Mouse (Mus musculus): ENCODE measurements around the gene Cx3cl1.

Gene Cx3cl1

GRCm38 (mm10) chr8:94771941-94772670 is at the start of gene Cx3cl1:
Gene Cx3cl1, plus strand, starts transcription at chr8:94772009.
- in situ Hi-C loops (cut with MboI, MseI) = no loop called here

GRCm38 (mm10) chr8:94725998-94726397 is 45.8 kb upstream of the Cx3cl1 start:
- in situ Hi-C loops (cut with MboI, MseI) = no loop called here

DNA sequence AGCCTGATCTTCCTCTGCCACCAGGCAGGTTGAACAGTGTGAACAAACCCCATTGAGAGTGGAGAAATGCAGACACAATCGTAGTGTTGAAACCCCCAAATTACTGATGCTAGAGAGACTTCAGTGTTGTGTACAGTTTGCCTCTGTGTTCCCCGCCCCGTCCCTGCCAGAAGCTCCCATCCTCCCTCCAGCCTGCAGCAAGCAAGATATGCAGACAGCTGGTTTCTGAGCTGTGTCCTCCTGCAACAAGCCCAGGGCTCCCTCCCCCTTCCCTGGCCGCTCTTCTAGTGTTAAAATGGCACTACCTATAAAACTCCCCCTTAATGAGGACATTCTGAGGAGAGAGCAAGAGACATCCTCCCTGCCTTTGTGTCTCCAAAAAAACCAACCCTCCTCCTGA is 42.5 kb upstream of the Cx3cl1 start:
- in situ Hi-C loops (cut with MboI, MseI) = no loop called here

GRCm38 (mm10) chr8:94733821-94734465 is 37.9 kb upstream of the Cx3cl1 start:
- in situ Hi-C loops (cut with MboI, MseI) = no loop called here

DNA sequence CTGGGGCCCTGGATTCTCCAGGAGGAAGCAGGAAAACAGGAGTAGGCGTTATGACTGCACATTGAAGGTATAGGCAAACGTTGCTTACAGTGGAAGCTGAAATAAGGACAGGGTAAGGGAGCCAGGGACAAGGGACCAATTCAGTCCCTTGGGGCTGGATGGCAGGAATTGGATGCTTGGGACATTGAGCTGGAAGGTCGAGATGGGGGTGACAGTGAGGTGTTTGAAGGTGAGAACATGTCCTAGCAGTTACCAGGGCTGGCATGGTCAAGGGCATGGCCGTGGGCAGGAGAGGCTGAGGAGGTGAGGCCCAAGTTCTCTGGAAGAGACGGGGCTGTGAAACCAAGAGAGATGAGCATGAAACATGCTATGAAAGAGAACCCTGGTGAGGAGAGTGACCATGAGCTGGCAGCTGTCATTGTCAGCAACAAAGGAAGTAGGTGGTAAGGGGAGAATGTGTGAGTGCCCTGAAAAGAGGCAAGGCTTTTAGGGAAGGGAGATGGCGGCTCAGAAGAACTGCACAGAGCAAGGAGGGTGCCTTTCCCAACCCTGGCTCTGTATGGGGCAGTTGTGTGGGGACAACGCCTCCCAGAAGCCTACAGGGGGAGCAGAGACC is 37.0 kb upstream of the Cx3cl1 start:
- in situ Hi-C loops (cut with MboI, MseI) = no loop called here

GRCm38 (mm10) chr8:94735426-94736094 is 36.2 kb upstream of the Cx3cl1 start:
- in situ Hi-C loops (cut with MboI, MseI) = no loop called here

GRCm38 (mm10) chr8:94739829-94740228 is 32.0 kb upstream of the Cx3cl1 start:
- in situ Hi-C loops (cut with MboI, MseI) = no loop called here

DNA sequence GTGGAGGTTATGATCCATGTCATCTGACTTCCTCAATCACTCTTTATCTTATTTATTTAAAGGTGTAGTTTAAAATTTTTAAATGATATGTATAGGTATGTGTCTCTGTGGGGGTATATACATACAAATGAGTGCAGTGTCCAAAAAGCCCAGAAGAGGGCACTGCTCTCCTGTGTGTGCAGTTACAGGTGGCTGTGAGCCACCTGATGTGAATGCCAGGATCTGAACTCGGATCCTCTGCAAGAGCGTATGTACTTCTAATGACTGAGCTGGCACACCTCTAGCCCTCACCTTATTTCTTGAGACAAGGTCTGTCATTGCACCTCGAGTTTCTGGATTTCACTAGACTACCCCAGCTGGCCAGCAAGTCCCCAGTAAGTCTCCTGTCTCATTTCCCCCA is 31.2 kb upstream of the Cx3cl1 start:
- in situ Hi-C loops (cut with MboI, MseI) = no loop called here

- in situ Hi-C loops (cut with MboI, MseI) = no loop called here
These were observed 30.1 kb upstream of the Cx3cl1 start for GRCm38 (mm10) chr8:94741726-94742125.

DNA sequence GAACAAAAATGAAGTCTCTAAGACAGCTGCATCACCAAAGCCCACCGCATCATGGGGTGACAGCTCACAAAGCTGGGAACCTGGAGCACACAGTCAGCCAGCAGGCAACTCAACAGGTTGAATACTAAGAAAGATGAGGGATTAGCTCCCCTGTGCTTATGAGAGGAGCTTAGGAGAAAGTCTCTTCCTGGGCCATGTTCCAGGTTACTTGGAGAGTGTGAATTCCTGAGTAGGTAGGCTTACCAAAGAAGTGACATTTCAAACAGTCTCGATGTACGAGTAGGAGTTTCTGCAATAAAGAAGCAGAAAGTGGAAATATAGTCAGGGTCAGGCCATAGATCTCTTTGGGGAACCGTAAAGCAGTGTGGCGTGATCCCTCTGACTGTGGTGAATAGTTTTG is 27.3 kb upstream of the Cx3cl1 start:
- in situ Hi-C loops (cut with MboI, MseI) = no loop called here

- in situ Hi-C loops (cut with MboI, MseI) = no loop called here
These were observed 26.8 kb upstream of the Cx3cl1 start for GRCm38 (mm10) chr8:94744972-94745371.

- in situ Hi-C loops (cut with MboI, MseI) = no loop called here
These were observed 26.2 kb upstream of the Cx3cl1 start, which contains the start of gene Ccl22 for GRCm38 (mm10) chr8:94745476-94746184. Gene Ccl22, plus strand, starts transcription at chr8:94745590.

GRCm38 (mm10) chr8:94746832-94747231 is 25.0 kb upstream of the Cx3cl1 start:
- in situ Hi-C loops (cut with MboI, MseI) = no loop called here

GRCm38 (mm10) chr8:94748363-94748762 is 23.4 kb upstream of the Cx3cl1 start:
- in situ Hi-C loops (cut with MboI, MseI) = no loop called here

DNA sequence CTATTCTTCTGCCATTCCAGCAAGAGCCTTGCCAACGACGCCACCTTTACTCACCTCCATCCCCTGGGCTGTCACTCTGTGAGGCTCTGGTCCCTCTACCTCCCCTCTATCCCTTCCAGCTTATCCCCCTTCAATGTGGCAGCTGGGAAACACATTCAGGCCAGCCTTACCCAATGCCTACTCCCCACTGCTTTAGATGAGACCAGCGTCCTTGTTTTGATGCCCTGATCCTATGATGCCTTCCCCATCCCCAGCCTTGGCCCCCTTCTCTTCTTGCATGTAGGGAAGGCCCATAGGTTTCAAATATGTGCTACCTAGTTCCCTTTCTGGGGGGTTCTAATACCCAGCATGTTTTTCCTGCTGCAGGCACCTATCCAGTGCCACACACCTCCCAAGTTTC is 21.9 kb upstream of the Cx3cl1 start:
- in situ Hi-C loops (cut with MboI, MseI) = loop anchor here (5.0 kb wide), 1 partner anchor 33 kb away; no protein-coding TSS in a partner anchor

DNA sequence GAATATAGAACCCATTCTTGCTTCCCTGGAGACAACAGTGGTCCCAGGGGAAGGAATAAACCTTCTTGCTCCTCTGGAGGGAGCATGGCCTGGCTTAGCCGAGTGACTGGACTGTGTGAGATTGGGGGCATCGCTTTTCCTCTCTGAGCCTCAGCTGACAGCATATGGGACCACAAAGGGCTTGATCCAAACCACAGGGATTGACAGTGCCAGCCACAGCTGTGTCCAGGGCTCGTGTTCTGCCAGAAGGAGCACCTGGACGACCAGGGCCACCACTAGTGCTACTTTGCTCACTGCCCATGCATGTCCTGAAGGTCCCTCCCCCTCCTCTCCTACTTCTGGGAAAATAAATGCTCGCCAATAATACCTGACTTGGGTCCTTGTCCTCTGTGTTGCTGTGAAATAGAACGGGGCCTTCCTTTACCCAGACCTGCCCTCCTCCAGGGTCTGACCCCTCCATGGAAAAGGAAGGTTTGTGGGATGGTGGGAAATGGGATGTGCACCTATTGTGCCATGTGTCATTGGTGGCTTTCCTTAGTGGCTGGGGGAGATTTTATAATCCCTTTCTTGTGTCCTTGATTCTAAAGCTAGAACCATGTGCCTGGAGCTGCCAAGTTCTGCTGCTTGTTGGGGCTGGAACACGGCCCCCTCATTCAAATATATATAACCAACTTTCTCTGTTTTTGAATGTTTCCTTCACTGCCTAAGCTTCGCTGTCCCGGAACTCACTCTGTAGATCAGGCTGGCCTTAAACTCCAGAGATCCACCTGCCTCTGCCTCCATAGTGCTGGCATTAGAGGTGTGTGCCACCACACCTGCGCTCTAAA is 20.6 kb upstream of the Cx3cl1 start:
- in situ Hi-C loops (cut with MboI, MseI) = loop anchor here (5.0 kb wide), 1 partner anchor 34 kb away; no protein-coding TSS in a partner anchor

- in situ Hi-C loops (cut with MboI, MseI) = loop anchor here (5.0 kb wide), 1 partner anchor 37 kb away; no protein-coding TSS in a partner anchor
These were observed 17.8 kb upstream of the Cx3cl1 start for GRCm38 (mm10) chr8:94754006-94754405.

DNA sequence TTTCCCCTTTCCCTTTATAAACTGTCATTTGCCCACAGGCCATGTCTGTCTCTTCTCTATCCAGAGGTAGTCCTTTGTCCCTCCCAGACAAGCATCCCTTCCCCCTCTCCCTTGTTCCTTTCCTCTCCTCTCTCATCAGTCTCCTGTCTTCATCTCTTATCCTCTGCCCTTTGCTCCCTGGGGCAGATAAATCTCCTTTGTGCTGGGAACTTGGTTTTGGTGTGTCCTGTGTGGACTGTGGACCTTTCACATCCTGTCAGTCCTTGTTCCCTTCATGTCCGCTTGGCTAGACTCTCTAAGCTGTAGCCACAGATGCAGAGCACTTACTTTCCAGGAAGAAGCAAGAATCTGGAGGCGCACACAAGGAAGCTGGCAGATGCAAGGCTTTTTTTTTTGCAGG is 17.3 kb upstream of the Cx3cl1 start:
- in situ Hi-C loops (cut with MboI, MseI) = loop anchor here (5.0 kb wide), 1 partner anchor 37 kb away; no protein-coding TSS in a partner anchor

DNA sequence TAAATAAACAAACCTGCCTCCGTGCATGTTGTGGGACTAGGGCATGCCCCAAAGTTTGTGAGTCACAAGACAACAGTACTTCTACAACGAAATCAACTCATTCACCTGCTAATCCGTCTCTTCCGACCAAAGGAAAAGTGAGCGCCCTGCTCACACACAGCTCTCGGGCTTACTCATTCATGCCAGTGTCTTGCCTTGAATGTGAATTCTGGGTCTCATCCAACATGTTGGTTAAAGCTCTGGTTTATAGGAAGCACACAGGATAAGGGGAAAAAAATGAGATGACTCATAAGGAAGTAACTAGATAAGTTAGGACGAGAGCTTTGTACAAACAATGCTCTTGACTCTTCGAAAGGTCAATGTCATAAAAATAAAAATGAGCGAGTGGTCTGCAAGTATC is 4.8 kb upstream of the Cx3cl1 start:
- in situ Hi-C loops (cut with MboI, MseI) = no loop called here

- in situ Hi-C loops (cut with MboI, MseI) = no loop called here
These were observed 864 bp upstream of the Cx3cl1 start for GRCm38 (mm10) chr8:94770945-94771344.
